Mouse (Mus musculus) thymus, adult 2 months (tissue): ENCODE measurements around the gene Zscan10. TPM values are rescaled to one million over a fixed set of nuclear protein-coding genes. Genes with fewer than 3 reads are reported as not detected.

Source experiments
- DNase-seq: peaks from one replicate; pipeline ENCODE4 v3.0.0; 2021
- H3K27ac ChIP-seq: fragments of 200-500 bp; 2 replicates; pipeline ENCODE4 v1.5.1; 2012; ENCODE audit warnings: low read length, control low read depth; ENCODE audit not compliant: control insufficient read depth, insufficient read depth
- H3K27me3 ChIP-seq: fragments of 200-500 bp; 2 replicates; pipeline ENCODE4 v1.6.1; 2012; ENCODE audit warnings: mild to moderate bottlenecking, low read length, moderate library complexity, mixed read lengths; ENCODE audit not compliant: control insufficient read depth, insufficient read depth
- H3K36me3 ChIP-seq: fragments of 200-500 bp; 2 replicates; pipeline ENCODE4 v1.6.1; 2012; ENCODE audit warnings: mild to moderate bottlenecking, low read length, moderate library complexity; ENCODE audit not compliant: control insufficient read depth, insufficient read depth
- H3K4me1 ChIP-seq: fragments of 200-500 bp; replicated peaks from 2 replicates; pipeline ENCODE4 v1.6.1; 2012; ENCODE audit warnings: low read length; ENCODE audit not compliant: control insufficient read depth, insufficient read depth
- H3K4me3 ChIP-seq: fragments of 200-500 bp; 2 replicates; pipeline ENCODE4 v1.5.1; 2012; ENCODE audit warnings: mild to moderate bottlenecking, low read length, control low read depth, moderate library complexity; ENCODE audit not compliant: control insufficient read depth, insufficient read depth
- CTCF ChIP-seq: fragments of 200-500 bp; IDR thresholded peaks from 2 replicates; pipeline ENCODE4 v1.5.1; 2012; ENCODE audit warnings: mild to moderate bottlenecking, control low read depth, low read length, moderate library complexity, borderline replicate concordance; ENCODE audit not compliant: control insufficient read depth, poor library complexity, insufficient read depth; ENCODE audit errors: extremely low read depth
- POLR2A ChIP-seq: fragments of 200-500 bp; IDR thresholded peaks from 2 replicates; pipeline ENCODE4 v1.6.1; 2012; ENCODE audit warnings: mild to moderate bottlenecking, low read length, control low read depth, moderate library complexity; ENCODE audit not compliant: control insufficient read depth, poor library complexity, insufficient read depth; ENCODE audit errors: extremely low read depth
- WGBS: fragments of 180-500 bp; shearing (Covaris S2); methylation state at CpG from one replicate; pipeline ENCODE4 v1.1.7; 2018; 5-methylcytosine and 5-hydroxymethylcytosine counted together
- polyA plus RNA-seq: library from polyadenylated mRNA; depleted of rRNA; stranded (reverse); fragments of >200 nt; gene quantifications from 2 replicates; pipeline ENCODE4 v1.2.3, GENCODE M21; 2012

Gene Zscan10
- polyA plus RNA-seq, 1 experiment, result 0.18 TPM

GRCm38 (mm10) chr17:23601836-23602585 is 1.4 kb downstream of the Zscan10 start:
- DNase-seq, result no peak
- Histone ChIP-seq H3K4me3 (no peak overlapping the region), H3K27ac (no peak overlapping the region), H3K27me3 (no peaks in the 10 kb centered on the region), H3K4me1 (peaks cover 24% of the 10 kb centered on the region), H3K36me3 (no peaks in the 10 kb centered on the region)
- 76% methylated on average over 10 of the region's 10 CpGs for WGBS
- TF ChIP-seq CTCF (no peak), POLR2A (no peak)

- Histone ChIP-seq H3K4me3 (no peak overlapping the region), H3K4me1 (peaks cover 20% of the 10 kb centered on the region), H3K27me3 (no peaks in the 10 kb centered on the region), H3K27ac (no peak overlapping the region), H3K36me3 (no peaks in the 10 kb centered on the region)
- no peak for DNase-seq
- TF ChIP-seq POLR2A (no peak), CTCF (no peak)
- 88% methylated on average over 8 of the region's 8 CpGs for WGBS
These were observed 2.4 kb downstream of the Zscan10 start for GRCm38 (mm10) chr17:23603077-23603476.

DNA sequence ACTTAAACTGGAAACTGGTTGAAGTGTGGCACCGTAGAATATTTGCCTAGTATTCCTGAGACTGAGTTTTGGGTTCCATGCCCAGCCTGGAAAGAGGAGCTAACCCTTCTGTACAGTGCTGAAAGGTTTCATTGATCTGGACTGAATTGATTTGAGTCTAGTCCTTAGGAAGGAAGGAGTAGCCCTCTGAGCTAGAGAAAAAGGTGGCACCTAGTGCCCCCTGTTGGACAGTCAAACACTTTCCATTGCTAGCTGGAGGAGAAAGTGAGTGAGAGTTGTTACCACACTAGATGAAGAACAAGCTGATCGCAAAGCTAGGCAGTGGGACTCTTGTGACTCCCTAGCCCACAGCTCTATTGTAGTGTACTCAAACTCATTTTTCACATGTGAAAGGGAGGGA is 2.9 kb downstream of the Zscan10 start:
- DNase-seq, result peak; percentile 51
- Histone ChIP-seq H3K36me3 (no peaks in the 10 kb centered on the region), H3K4me1 (peaks cover 17% of the 10 kb centered on the region), H3K27ac (no peak overlapping the region), H3K4me3 (no peak overlapping the region), H3K27me3 (no peaks in the 10 kb centered on the region)
- TF ChIP-seq POLR2A (no peak), CTCF (no peak)
- WGBS, result 70% methylated on average over 2 of the region's 2 CpGs

GRCm38 (mm10) chr17:23604394-23604793 is 3.7 kb downstream of the Zscan10 start:
- WGBS, result 85% methylated on average over 7 of the region's 7 CpGs
- no peak overlapping the region for H3K4me3 ChIP-seq
- H3K27me3 ChIP-seq, result no peaks in the 10 kb centered on the region
- H3K4me1 ChIP-seq, result peaks cover 12% of the 10 kb centered on the region
- H3K27ac ChIP-seq, result no peak overlapping the region
- TF ChIP-seq CTCF (no peak), POLR2A (no peak)
- no peak for DNase-seq
- no peaks in the 10 kb centered on the region for H3K36me3 ChIP-seq

GRCm38 (mm10) chr17:23605220-23605619 is 4.6 kb downstream of the Zscan10 start:
- Histone ChIP-seq H3K4me3 (no peak overlapping the region), H3K27me3 (no peaks in the 10 kb centered on the region), H3K27ac (no peak overlapping the region), H3K36me3 (no peaks in the 10 kb centered on the region), H3K4me1 (peaks cover 10% of the 10 kb centered on the region)
- DNase-seq, result no peak
- 94% methylated on average over 8 of the region's 8 CpGs for WGBS
- TF ChIP-seq CTCF, result no peak
- no peak for TF ChIP-seq POLR2A

- TF ChIP-seq POLR2A, result no peak
- TF ChIP-seq CTCF, result no peak
- DNase-seq, result no peak
- no peak overlapping the region for H3K4me3 ChIP-seq
- WGBS, result 91% methylated on average over 24 of the region's 24 CpGs
- H3K4me1 ChIP-seq, result peaks cover 9% of the 10 kb centered on the region
- H3K27me3 ChIP-seq, result no peaks in the 10 kb centered on the region
- H3K36me3 ChIP-seq, result no peaks in the 10 kb centered on the region
- H3K27ac ChIP-seq, result no peak overlapping the region
These were observed 9.0 kb downstream of the Zscan10 start for GRCm38 (mm10) chr17:23609612-23610011.
